Mouse (Mus musculus) layer of hippocampus, adult 2 months (tissue): Measurements from ENCODE around the gene Glis3. TPM values are rescaled to one million over a fixed set of nuclear protein-coding genes. Genes with fewer than 3 reads are reported as not detected.

Experiments
- DNase-seq, 2 experiments: peaks; one replicate each; pipeline ENCODE4 v3.0.0; 2022; ENCODE audit warnings: low spot score in 2 of 2
- H3K27ac ChIP-seq: fragments of 200-600 bp; 2 replicates; pipeline ENCODE4 v1.8.1; 2022
- H3K4me3 ChIP-seq: fragments of 200-600 bp; 2 replicates; pipeline ENCODE4 v1.8.1; 2022; ENCODE audit warnings: mild to moderate bottlenecking
- CTCF ChIP-seq: fragments of 200-600 bp; conservative IDR thresholded peaks from 2 replicates; pipeline ENCODE4 v1.8.1; 2022; ENCODE audit warnings: antibody characterized with exemption, mild to moderate bottlenecking, moderate library complexity
- total RNA-seq, 2 experiments: library from RNA; stranded (reverse); gene quantifications; 2 replicates each; pipeline ENCODE4 v1.2.3; 2021

Glis3 gene
- total RNA-seq, 2 experiments from 2014 or later: 33.0 to 36.4 TPM

DNA sequence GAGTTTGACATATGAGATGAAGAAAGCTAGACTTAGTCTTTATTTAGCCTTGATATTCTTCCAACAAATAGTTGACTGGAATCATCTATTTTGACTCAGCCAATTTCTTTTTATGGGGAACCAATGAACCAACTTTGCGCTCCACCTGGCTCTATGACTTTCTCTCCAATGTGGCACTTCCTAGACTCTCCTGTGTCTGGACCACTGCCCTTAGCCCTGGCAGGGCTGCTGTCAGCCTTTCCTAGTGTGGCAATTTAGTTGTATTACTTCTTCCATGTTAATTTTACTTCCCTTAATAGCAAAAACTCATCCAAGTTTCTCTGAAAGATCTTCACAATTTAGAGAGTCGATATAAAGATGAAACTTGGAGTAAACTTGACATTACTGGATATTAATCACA, 445.2 kb downstream of the Glis3 start:
- TF ChIP-seq CTCF: no peak
- no peak overlapping the region for H3K4me3 ChIP-seq
- no peak for DNase-seq
- no peak overlapping the region for H3K27ac ChIP-seq

DNA sequence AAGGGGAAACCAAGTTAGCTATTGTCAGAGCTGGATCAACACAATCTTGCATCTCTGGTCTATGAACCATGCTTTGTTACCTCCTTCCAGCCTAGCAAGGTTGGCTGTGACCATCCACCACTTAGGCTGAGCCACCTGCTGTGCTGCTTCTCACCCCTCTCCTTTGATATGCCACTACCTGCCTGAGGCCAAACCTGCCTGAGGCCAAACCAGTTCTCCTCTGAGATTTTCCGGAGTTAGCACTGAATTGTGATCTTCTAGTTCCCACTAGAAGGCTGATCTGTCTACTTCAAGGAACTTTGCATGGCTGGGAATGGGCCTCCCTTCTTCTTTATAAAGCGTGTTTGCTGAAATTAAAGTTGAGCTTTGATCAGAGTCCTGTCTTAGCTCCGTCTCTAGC, 448.4 kb downstream of the Glis3 start:
- TF ChIP-seq CTCF: no peak
- no peak for DNase-seq
- no peak overlapping the region for H3K27ac ChIP-seq
- no peak overlapping the region for H3K4me3 ChIP-seq

DNA sequence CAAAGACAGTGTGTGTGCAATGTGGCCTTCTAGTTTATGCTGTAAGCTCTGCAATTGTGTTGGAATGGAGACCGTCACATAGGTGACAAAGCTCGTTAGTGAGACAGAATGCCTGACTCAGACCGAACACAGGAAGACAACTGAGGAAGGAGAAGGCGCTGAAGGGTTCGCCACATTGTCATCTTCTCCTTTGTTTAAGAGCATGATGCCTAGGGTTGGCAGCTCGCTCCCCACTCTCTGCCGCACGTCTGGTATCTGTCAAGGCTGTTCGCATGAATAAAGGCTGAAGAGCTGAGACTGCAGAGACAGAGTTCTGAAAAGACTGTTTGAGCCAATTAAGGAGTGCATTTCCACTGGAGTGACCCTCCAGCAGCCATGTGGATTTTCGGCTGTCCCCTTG, 452.4 kb downstream of the Glis3 start:
- H3K27ac ChIP-seq: no peak overlapping the region
- H3K4me3 ChIP-seq: no peak overlapping the region
- no peak for DNase-seq
- no peak for TF ChIP-seq CTCF

- DNase-seq: no peak
- no peak overlapping the region for H3K27ac ChIP-seq
- H3K4me3 ChIP-seq: no peak overlapping the region
- TF ChIP-seq CTCF: no peak
Measured at GRCm38 (mm10) chr19:28225651-28226050, 454.2 kb downstream of the Glis3 start.

DNA sequence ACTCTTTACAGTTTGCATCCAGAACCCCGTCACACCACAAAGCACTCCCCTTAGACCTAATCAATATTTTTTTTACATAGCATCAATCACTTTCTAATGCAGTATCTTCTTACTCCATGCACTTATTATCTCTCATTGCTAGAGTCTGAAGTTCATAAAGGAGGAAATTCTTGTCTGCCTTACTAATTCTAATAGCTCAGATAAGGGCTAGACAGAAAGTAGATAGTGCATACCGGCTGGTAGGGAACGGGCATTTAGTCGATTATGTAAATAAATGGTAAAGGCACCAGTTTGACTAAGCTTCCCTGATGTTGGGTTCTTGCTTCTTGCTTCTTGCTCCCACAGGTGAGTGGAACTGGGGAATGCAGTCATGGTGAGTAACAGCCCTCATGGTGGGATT, 468.2 kb downstream of the Glis3 start:
- no peak overlapping the region for H3K27ac ChIP-seq
- no peak for DNase-seq
- no peak overlapping the region for H3K4me3 ChIP-seq
- TF ChIP-seq CTCF: no peak

Other genes with a start within 250 kb of the Glis3 start
- 100 to 1,000 TPM; 139 to 149 TPM for gene Slc1a1, start 155.0 kb upstream of the Glis3 start, total RNA-seq